Mouse (Mus musculus) induced T-regulatory cell, adult 2 months (primary cell): Measurements from ENCODE around the gene Arf6.
"Not testable (repeated sequence)": the region's sequence is repeated elsewhere in the genome, so short reads cannot be mapped to it uniquely, and the experiment has no call there.

Experiments used
- DNase-seq: peaks from one replicate; pipeline ENCODE4 v3.0.0-alpha.2; 2012; ENCODE audit warnings: low read depth

Arf6 gene

DNA sequence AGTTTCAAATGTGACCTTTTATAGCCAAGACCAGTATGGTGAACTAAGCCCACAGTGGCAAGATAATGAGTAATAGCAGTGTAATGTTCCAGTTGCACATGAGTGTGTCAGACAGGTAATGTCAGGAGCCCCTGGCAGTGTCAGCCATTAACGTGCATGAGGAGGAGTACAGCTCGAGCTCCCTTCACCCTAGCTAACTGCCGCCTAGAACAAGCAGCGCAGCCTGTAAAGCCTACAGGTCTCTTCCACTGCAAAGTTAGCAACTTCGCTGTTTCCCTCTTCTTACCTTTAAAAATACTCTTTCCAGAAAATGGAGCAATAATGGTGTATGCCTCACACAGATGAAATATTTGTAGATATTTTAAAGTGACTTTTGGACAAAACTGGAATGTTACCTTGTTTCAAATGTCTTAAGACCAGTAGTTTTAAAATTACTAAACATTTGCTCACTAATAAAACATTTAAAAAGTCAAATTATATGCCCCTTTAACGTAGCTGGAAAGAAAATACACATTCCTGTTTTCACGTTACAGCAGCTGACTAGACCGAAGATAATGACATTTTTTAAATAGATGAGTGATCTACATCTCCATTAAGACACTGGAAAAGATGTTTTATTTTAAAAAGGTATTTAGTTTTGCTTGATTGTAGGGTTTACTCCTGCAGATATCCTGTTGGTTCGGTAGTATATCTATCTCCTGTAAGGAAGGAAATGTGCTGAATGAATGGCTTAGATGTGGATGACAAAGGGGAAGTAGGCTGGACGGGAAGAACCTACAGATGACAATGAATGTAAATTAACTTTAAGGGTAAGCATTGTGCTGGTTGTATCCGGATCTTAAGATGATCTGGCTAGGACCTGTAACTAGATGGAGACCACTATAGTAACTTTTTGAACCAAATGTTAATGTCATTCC, 2.2 kb downstream of the Arf6 start:
- peak; percentile 63 for DNase-seq

- DNase-seq, result no peak
Observed at GRCm38 (mm10) chr12:69376132-69376531, 4.2 kb downstream of the Arf6 start.

GRCm38 (mm10) chr12:69377188-69377587, 5.2 kb downstream of the Arf6 start:
- DNase-seq, result no peak

- DNase-seq, result not testable (repeated sequence)
Observed at GRCm38 (mm10) chr12:69377636-69378035, 5.7 kb downstream of the Arf6 start.

DNA sequence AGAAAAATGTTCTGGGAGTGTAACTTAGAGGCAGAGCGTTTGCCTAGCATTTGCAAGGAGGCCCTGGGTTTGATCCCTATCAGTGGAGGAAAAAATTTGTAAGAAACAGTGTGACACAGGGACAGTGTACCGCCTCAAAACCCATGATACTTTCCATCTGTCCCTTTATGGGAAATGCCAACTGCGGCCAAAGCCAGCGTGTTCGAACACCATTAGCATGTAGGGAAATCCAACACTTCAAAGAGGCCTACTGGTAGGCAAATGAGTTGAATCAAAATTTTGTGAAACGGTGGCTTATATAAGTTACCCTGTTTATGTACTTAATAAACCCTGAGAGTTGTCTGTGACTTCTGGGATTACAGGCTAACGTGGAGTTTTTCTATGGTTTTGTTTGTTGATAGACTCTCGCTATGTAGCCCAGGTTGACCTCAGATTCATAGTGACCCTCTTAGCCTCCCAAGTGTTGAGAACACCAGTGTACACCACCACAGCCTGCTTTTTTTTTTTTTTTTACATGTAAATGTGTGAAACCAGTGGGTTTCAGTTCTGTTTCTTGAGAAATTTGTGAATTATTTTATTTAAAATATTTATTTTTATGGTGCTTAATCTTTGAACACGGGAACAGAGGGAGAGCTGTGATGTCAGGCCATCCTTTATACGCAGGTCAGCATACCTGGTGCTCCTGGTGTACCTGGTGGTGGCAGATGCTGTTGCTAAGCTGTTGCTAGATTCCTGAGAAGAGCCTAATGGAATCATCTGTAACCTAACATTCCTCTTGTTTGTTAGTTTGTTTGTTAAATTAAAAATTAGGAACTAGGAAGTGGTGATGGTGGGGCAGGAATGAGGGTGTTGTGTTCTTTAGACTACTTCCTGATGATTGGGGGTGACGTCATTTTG, 6.9 kb downstream of the Arf6 start:
- peak; percentile 60 for DNase-seq

- no peak for DNase-seq
Observed at GRCm38 (mm10) chr12:69382880-69383279, 10.9 kb downstream of the Arf6 start.

GRCm38 (mm10) chr12:69384606-69385005, 12.7 kb downstream of the Arf6 start:
- no peak for DNase-seq

DNA sequence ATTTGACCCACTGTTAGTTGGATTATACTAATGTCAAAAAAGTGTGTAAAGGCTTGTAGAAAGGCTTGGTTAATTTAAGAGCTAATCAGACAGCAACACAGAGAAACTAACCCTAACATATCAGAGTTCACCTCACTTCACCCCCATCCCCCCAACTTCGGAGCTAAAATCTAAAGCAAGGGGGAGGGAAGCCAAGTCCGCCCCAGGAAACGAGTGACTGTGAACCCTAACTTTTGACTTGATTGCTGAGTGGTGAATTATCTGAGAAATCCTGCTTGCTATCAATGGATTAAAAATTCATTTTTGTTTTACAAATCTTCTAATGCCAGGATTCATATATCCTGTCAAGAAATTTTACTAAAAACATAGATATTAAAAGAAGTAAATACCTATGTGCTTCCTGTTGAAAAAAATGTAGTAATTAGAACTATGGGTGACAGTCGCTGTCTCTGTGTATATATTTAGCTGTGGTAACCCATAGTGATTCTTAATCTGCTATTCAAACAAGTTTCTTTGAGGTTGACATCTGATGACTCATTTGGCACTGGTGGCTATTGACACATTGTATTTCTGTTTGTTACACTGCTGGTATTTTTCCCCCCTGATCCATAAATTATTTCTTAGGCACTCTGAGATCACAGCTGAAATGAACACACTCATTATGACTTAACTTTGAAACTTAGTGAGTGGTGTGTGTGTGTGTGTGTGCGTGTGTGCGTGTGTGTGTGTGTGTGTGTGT, 13.8 kb downstream of the Arf6 start:
- DNase-seq, result peak; percentile 90

GRCm38 (mm10) chr12:69386281-69386732, 14.4 kb downstream of the Arf6 start:
- DNase-seq, result peak; percentile 71

- DNase-seq, result no peak
Observed at GRCm38 (mm10) chr12:69388321-69388869, 16.4 kb downstream of the Arf6 start.

DNA sequence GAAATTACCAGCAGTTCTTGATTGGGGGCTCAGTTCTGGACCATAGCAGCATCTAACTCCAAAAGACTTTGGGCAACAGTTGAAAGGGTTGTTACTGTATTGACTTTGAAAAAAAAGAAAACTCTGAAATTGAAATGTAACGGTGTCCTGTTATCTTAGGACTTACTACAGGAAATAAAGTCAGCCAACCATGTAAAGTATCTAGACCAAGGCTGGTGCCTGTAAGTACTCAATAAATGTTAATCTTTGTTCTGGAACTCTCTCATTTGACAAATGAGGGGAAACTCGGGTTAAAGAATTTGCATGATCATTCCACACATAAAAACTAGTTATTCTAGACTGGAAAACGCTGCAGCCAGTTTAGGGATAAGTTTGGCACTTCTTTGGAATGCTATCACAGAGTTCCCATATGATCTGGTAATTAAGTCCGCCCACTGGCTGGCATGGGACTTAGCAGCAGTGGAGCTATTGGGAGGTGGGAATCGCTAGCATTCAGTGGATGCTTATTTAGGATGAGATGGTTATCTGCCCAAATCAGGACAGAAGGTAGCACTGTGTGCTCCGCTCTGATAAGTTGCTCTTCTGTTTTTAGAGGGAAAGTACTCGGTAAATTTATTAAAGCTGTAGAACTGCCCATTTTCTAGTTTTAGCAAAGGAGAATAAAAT, 17.5 kb downstream of the Arf6 start:
- no peak for DNase-seq

- no peak for DNase-seq
Observed at GRCm38 (mm10) chr12:69390000-69390698, 18.2 kb downstream of the Arf6 start.

- no peak for DNase-seq
Observed at GRCm38 (mm10) chr12:69393076-69393475, 21.1 kb downstream of the Arf6 start.

DNA sequence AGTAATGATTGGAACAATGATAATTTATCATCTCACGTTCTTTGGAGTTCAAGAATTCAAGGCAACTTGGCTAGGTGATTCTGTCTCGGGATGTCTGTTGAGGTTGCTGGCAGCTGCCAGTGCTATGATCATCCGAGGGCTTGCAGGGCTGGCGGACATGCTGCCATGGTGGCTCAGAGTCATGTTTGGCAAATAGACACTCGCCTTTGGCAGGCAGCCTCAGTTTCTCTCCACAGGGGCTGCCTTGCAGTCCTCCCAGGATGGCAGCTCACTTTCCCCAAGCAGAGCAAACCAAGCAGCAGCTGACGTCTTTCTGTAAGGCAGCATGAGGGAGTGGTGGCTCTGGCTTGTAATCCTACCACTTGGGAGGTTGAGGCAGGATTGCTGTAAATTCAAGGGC, 22.5 kb downstream of the Arf6 start:
- DNase-seq, result no peak

DNA sequence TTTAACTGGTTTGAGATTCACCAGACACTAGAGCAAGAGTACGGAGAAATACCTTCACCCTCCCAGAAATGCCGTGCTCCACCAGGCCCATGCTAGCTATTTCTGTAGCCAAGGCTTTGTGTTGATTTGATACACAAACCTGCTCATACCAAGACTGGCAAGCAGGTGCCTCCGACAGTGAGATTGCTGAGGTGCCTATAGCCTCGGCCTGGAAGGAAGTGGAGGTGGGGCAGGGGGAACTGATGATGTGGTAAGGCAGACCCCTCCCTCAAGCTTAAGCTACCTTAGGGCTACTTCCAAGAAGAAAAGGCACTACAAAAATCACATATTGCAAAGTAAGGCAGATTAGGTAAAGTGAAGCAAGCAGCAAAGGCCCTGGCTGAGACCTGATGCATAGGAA, 28.4 kb downstream of the Arf6 start:
- DNase-seq, result no peak

GRCm38 (mm10) chr12:69400871-69401286, 28.9 kb downstream of the Arf6 start:
- no peak for DNase-seq

DNA sequence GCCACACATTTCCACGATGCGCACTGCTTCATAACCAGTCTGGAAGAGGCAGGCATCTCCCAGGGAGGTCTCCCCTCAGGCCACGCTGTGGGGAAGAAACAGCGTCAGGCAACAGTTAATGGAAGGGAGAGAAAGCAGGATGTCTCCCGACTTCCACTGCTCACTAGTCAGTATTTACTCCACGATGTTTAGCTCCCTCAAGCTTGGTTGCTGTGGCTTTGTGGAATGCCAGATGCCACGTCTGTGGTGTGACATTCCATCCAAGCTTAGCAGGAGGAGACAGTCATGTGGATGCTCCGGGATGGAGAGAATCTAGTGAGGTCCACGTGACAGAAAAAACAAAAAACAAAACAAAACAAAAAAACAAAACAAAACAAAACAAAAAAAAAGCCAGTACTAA, 30.1 kb downstream of the Arf6 start:
- no peak for DNase-seq

- DNase-seq, result peak; percentile 56
Observed at GRCm38 (mm10) chr12:69402594-69403167, 30.7 kb downstream of the Arf6 start.

- no peak for DNase-seq
Observed at GRCm38 (mm10) chr12:69410767-69411166, 38.8 kb downstream of the Arf6 start.

DNA sequence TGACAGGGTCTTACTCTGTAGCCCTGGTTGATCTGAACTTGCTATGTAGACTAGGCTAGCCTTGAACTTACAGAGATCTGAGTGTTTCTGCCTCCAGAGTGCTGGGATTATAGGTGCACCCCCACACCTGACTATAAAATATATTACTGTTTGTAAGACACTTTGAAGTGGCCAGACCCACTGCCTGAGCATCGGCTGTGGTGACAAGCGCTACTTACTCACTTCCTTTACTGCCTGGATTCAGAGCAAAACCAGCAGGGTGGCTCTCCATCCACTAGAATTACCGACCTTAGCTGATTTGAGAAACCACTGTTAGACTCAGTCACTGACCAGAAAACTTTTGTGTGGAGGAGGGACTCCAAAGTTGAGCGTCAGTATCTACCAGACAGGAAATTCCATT, 40.0 kb downstream of the Arf6 start:
- DNase-seq, result peak; percentile 72
